Mouse (Mus musculus): Measurements from ENCODE around the gene Atxn7l1. TPM values are rescaled to one million over a fixed set of nuclear protein-coding genes. Genes with fewer than 3 reads are reported as not detected.

Gene Atxn7l1
- total RNA-seq (2023) = 150 TPM

GRCm38 (mm10) chr12:33147497-33148267 lies at the start of gene Atxn7l1:
Gene Atxn7l1, plus strand, starts transcription at chr12:33147693.

GRCm38 (mm10) chr12:33394804-33395623 lies 247.5 kb downstream of the Atxn7l1 start, which contains the start of gene Efcab10:
Gene Efcab10, plus strand, starts transcription at chr12:33394854.

Other genes with a start within 250 kb of the Atxn7l1 start
- gene Sypl, start 193.8 kb upstream of the Atxn7l1 start, total RNA-seq (2023) = 28.7 TPM
- not detected for gene Cdhr3, start 54.8 kb upstream of the Atxn7l1 start, total RNA-seq (2023)
- gene Efcab10, start 247.2 kb downstream of the Atxn7l1 start, total RNA-seq (2023) = not detected

All from CD4-positive naive resting alpha-beta T cell, adult 57 days (primary cell).